In the genomic region with DNA sequence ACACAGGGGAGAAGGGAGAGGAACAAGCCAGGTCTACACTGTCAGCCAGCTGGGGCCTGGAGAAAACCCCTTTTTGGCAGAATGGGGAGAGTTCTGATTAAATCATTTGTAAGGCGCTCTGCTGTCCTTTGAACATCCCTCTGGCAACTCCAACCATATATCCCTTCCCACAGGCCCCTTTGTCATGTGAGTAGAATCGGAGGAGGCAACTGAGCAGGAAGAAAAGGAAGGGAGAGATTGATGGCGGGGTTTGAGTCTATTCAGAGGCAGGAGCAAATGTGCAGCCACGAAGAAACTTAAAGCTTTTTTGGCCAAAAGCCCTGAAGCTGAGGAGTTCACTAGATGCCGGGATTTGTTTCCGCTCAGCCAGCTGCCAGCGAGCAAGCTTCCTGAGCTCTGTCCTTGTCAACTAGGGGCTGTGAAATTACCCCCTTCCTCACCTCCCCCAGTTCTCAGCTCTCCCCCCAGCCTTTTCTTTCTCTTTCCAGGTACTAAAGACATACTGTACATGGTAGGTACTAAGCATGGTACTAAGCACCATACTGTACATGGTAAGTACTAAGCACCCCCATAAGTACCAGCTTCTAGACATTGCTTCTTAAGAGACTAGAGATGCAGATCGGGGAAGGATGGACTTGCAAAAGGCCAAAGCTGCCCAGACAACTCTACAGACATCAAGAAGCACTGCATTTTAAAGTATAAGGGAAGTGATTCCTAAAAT, we compare ENCODE assay signal across 12 mouse cellular contexts.
DNase-seq lines count a peak whose midpoint lies in the region; ATAC-seq lines count a peak whose summit lies in the region.
"Had no signal": no experiment of that assay in that cellular context is flagged by ENCODE, and none has a peak within 500 bp of the region (broad histone marks: within the 10 kb centered on the region; RNA-seq: fewer than 3 reads in every experiment).

No protein-coding gene starts in this region.

- ATAC-seq in forebrain, embryonic 16.5 days, result peak; percentile 65

- 17% methylated on average over 8 of the region's 8 CpGs for WGBS in forebrain, embryonic 16.5 days

- H3K9ac ChIP-seq in forebrain, embryonic 16.5 days (replicated peaks; ENCODE audit: low read depth, low read length), result no peak overlapping the region

- no peak overlapping the region for H3K4me3 ChIP-seq in forebrain, embryonic 16.5 days (replicated peaks; ENCODE audit: low read length)

- H3K27me3 ChIP-seq in forebrain, embryonic 16.5 days (replicated peaks; ENCODE audit: control insufficient read depth, insufficient read depth, low read length), result no peaks in the 10 kb centered on the region

- H3K4me2 ChIP-seq in forebrain, embryonic 16.5 days (ENCODE audit: low read length), result peak overlapping the region; percentile 21; the same call in 1 of the 2 replicates

- no peaks in the 10 kb centered on the region for H3K9me3 ChIP-seq in forebrain, embryonic 16.5 days (ENCODE audit: control insufficient read depth, low read length)

- DNase-seq in heart, adult 11 months, result peak; percentile 90
- DNase-seq in heart, adult 9 months (ENCODE audit: low spot score in 2 of 2), result no peak
- peak; percentile 7 for DNase-seq in lung, postnatal 10 days
- no peak for DNase-seq in lung, postnatal 36 days
- DNase-seq in mesoderm, embryonic 11.5 days (ENCODE audit: low read depth, low spot score), result peak; percentile 30
- no peak for DNase-seq in thymus, postnatal 36 days
- DNase-seq in adrenal gland, adult 8-10 months, result no peak
- DNase-seq: cerebellum, adult 9-11 months; gastrocnemius, postnatal 25 days; lung, adult 2 months; thymus, postnatal 4 days had no signal

- H3K27ac ChIP-seq in forebrain, embryonic 16.5 days (ENCODE audit: low read length), result no peak overlapping the region

- H3K4me1 ChIP-seq in forebrain, embryonic 16.5 days (replicated peaks; ENCODE audit: control insufficient read depth, insufficient read depth, low read length), result peaks cover 8% of the 10 kb centered on the region

- no peaks in the 10 kb centered on the region for H3K36me3 ChIP-seq in forebrain, embryonic 16.5 days (ENCODE audit: control insufficient read depth, insufficient read depth)

Comparison
In these comparisons a context has a peak if more than half of its experiments do, and no peak if none do; other contexts are left out.
1. DNase-seq: peak in heart, adult 11 months (single experiment), lung, postnatal 10 days (single experiment) and mesoderm, embryonic 11.5 days (single experiment); none in heart, adult 9 months (0 of 2), lung, postnatal 36 days (single experiment), thymus, postnatal 36 days (0 of 2) and adrenal gland, adult 8-10 months (single experiment).